Mouse (Mus musculus): ENCODE measurements around the gene Ppargc1a. TPM values are rescaled to one million over a fixed set of nuclear protein-coding genes. Genes with fewer than 3 reads are reported as not detected.

Gene Ppargc1a
- polyA plus RNA-seq, 1 experiment: 28.9 TPM

- DNase-seq (ENCODE audit: extremely low spot score in 1 of 2, low spot score in 1 of 2): no peak
These were observed 46.7 kb downstream of the Ppargc1a start for GRCm38 (mm10) chr5:51520807-51521206.

GRCm38 (mm10) chr5:51517440-51518187 lies 49.9 kb downstream of the Ppargc1a start:
- no peak for DNase-seq (ENCODE audit: extremely low spot score in 1 of 2, low spot score in 1 of 2)

GRCm38 (mm10) chr5:51504654-51505053 lies 62.9 kb downstream of the Ppargc1a start:
- no peak for DNase-seq (ENCODE audit: extremely low spot score in 1 of 2, low spot score in 1 of 2)

DNA sequence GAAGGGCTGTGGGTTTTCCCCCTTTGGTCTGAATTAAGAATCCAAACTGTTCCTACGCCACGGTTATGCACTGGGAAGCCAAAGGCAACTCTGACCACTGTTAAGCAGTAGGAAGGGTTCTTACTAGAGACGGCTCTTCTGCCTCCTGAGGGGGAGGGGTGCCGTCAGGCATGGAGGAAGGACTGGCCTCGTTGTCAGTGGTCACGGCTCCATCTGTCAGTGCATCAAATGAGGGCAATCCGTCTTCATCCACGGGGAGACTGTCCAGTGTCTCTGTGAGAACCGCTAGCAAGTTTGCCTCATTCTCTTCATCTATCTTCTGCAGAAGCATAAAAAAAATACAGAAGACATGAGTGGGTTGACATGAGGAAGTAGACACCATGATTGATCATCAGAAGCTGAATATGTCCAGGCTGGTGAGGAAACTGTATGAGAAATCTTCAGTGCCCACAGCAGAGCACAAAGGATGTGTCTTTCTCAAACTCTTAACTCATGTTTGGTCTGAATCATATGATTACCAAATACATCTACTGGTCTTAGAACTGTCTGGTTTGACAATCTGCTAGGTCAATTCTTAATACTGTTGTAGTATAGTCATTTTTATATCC lies 69.5 kb downstream of the Ppargc1a start:
- DNase-seq (ENCODE audit: extremely low spot score in 1 of 2, low spot score in 1 of 2): no peak

- no peak for DNase-seq (ENCODE audit: extremely low spot score in 1 of 2, low spot score in 1 of 2)
These were observed 72.1 kb downstream of the Ppargc1a start for GRCm38 (mm10) chr5:51495446-51495845.

DNA sequence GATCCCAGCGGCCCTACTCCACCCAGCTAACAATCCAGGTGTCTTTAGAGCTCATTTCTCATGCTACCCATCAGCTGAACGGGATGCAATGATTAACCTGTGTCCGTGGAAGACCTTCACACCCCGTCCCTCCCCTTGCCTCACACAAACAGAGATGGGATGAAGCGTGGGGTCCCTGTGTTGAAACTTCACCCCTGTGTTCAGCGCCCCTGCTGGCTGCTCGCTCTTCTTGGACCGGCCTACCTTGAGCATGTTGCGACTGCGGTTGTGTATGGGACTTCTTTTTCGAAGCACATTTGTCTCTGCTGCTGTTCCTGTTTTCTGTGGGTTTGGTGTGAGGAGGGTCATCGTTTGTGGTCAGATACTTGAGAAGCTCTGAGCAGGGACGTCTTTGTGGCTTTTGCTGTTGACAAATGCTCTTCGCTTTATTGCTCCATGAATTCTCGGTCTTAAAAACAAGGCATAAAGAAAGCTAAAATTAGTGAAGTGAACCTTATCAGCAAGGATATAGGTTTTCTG lies 73.1 kb downstream of the Ppargc1a start:
- no peak for DNase-seq (ENCODE audit: extremely low spot score in 1 of 2, low spot score in 1 of 2)

DNA sequence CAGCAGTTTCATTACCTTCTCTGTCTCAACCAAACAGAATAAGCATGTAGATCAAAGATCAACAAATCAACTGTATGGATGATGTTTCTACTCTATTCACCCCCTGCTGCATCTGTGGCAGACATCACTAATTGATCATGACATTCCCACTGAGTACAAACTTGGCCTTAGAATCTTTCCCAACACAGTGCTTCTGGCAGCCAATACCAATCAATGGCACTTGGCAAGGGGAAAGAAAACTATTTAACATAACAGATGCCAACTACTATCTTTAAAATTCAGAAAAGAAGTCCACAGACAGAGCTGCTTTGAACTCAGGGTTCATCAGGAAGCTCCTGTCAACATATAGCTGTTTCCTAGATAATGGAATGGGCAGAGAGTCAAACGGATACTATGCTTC lies 83.8 kb downstream of the Ppargc1a start:
- no peak for DNase-seq (ENCODE audit: extremely low spot score in 1 of 2, low spot score in 1 of 2)

- no peak for DNase-seq (ENCODE audit: extremely low spot score in 1 of 2, low spot score in 1 of 2)
These were observed 87.7 kb downstream of the Ppargc1a start for GRCm38 (mm10) chr5:51479859-51480258.

GRCm38 (mm10) chr5:51479456-51479855 lies 88.1 kb downstream of the Ppargc1a start:
- no peak for DNase-seq (ENCODE audit: extremely low spot score in 1 of 2, low spot score in 1 of 2)

DNA sequence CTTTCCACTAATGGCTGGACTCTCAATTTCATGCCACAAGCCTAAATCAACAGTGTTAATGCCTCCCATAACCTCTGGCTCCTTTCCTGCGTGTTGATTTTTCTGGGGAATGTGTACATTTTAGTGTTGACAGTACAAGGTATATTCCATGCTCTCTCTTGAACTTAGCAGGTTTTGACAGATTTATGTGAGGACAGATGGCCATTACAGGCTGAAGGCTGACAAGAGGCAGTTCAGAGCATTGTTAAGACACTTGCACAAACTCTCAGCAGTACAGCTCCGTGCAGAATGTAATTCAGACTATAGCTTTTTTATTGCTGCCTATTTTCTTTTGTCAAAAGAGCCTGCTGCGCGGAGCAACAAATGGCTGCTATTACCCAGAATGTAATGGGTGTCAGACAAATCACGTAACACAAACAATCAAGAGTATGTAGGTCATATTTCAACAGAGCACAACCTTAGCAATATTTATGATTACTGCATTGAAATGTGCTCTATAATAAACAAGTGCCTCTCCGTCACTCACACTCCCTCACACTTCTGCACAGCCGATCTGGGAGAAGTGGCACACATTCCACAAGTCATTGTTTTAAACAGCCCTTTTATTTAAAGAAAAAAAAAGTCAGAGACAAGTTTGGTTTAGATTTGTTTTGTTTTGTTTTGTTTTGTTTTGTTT lies 89.1 kb downstream of the Ppargc1a start:
- no peak for DNase-seq (ENCODE audit: extremely low spot score in 1 of 2, low spot score in 1 of 2)

DNA sequence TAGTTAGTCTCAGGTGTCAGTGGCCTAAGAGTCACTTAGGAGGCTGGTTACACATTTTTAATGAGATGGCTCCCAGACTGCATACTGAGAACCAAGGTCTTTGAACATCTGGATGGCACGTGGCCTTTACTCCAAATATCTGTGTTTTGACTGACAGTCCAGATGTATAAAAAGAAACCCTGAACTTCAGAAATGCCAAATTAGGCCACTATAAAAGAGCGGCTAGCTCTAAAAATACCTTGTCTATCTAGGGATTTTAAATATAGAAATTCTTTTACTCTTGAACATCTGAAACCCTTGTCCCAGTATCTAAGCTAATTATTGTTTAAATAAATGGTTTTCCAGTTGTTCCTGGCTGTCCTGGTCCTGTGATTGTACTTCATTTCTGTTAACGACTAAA lies 90.4 kb downstream of the Ppargc1a start:
- no peak for DNase-seq (ENCODE audit: extremely low spot score in 1 of 2, low spot score in 1 of 2)

GRCm38 (mm10) chr5:51475034-51475541 lies 92.4 kb downstream of the Ppargc1a start:
- no peak for DNase-seq (ENCODE audit: extremely low spot score in 1 of 2, low spot score in 1 of 2)

GRCm38 (mm10) chr5:51471614-51472013 lies 95.9 kb downstream of the Ppargc1a start:
- DNase-seq (ENCODE audit: extremely low spot score in 1 of 2, low spot score in 1 of 2): no peak

GRCm38 (mm10) chr5:51466036-51466435 lies 101.5 kb downstream of the Ppargc1a start:
- DNase-seq (ENCODE audit: extremely low spot score in 1 of 2, low spot score in 1 of 2): no peak

DNA sequence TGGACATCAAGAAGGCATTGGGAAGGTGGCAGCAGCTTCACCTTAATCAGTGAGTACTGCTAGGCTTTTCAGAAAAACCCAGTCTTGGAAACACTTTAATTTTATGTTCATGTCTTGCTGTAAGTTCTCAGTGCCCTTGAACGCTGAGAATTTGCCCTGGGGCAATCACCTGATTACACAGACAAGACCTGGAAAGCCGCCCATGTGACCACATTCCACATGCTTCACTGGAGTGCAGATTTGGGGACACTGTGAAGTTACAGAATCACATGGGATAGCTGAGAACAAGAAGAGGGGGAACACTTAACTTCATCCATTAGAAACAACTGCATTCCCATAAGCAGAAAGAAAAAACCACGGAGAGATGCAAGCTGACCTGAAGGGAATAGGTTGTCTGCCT lies 115.5 kb downstream of the Ppargc1a start:
- no peak for DNase-seq (ENCODE audit: extremely low spot score in 1 of 2, low spot score in 1 of 2)

DNA sequence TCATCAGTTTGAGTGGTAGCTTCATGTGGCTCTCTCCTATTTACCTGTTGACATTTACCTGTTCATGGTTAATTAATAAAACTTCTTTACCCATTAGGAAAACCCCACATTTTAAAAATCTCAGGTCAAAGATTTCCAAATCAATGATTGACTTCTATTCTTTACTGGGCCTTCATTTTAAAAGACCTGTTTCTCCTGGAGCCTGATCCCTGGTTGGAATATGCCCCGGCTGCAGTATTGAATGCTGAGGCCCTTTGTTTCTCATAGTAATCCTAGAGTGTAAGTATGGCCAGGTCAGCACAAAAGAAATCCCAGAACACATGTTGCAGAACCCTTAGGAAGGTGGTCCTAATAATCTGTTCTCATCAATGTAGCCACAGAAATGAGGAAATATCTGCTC lies 119.9 kb downstream of the Ppargc1a start:
- DNase-seq (ENCODE audit: extremely low spot score in 1 of 2, low spot score in 1 of 2): no peak

DNA sequence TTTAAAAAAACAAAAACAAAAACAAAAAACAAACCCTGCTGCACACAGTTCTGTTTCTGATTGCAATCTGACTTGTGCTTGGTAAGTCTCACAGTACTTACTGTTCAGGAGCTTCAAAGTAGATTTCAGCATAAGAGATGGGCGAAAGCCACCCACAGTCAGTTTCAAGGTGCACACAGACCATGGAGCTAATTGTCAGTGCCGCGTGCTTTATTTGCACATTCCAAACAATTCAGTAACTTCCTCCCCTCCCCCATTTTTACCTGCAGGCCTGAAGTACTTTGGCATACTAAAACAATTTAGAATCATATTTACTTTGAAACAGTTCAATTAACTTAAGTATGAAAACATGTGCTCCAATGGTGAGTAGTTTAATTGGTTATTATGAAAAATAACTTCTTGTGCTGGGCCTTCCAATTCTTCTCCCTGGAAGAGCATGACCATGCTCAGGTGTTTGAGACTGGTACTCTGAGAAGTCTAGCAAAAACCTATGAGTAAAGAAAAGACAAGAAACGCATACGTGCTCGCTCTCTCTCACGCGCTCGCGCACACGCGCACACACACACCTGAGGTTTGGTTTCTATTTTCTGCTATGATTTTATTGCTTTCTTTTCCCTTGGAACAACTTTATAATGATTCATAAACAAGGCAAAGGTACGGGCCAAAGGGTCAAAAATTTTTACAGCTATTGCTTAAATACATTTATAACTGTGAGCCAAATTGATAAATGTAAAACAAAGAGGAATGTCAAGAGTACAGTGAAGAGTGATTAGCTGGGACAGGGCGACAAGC lies 121.0 kb downstream of the Ppargc1a start:
- no peak for DNase-seq (ENCODE audit: extremely low spot score in 1 of 2, low spot score in 1 of 2)

GRCm38 (mm10) chr5:51445726-51446125 lies 121.8 kb downstream of the Ppargc1a start:
- DNase-seq (ENCODE audit: extremely low spot score in 1 of 2, low spot score in 1 of 2): no peak

DNA sequence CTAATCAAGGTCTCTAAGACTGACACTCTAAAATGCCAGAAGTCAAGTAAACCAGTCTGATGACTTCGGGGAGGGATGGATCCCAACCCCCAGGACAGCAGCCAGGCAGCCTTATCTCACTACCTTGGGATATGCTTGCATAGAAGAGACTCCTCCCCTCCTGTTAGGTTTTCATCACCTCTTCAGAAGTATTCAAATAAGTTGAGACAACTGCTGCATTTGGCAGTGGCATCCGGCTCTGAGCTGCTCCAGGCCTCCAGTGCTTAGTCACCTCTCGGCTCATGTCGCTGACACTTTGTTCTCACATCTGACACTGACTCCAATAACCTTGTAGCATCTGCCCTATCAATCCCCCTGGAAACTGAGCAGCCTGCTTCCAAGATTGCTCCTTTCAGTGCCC lies 127.8 kb downstream of the Ppargc1a start:
- no peak for DNase-seq (ENCODE audit: extremely low spot score in 1 of 2, low spot score in 1 of 2)

GRCm38 (mm10) chr5:51433905-51434304 lies 133.6 kb downstream of the Ppargc1a start:
- DNase-seq (ENCODE audit: extremely low spot score in 1 of 2, low spot score in 1 of 2): peak; percentile 4 to 62

DNA sequence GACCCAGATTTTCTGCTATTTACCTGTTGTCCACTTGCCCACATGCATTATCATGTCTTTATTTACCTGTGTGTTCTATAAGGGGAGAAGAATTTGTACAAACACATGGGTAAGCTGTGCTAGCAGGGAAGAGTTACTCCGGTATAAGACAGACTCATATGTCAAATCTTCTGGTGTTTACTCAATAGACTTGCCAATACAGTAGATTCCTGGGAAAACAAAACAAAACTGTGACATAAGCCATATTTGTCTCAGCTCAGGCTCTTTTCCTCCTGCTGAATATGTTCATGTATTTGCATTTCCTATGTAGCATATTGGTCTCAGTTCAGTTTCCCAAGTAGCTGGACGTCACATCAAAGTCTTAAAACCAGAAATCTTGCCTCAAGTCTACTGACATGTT lies 135.0 kb downstream of the Ppargc1a start:
- no peak for DNase-seq (ENCODE audit: extremely low spot score in 1 of 2, low spot score in 1 of 2)
